Mouse (Mus musculus): Measurements from ENCODE around the gene Zfp449.

Zfp449 gene

GRCm38 (mm10) chrX:56346176-56346931 is at the start of gene Zfp449:
Zfp449 (plus strand) TSS chrX:56346400.
- peak; percentile 93 for DNase-seq (ENCODE audit: low spot score)

GRCm38 (mm10) chrX:56307597-56307996 is 38.6 kb upstream of the Zfp449 start:
- no peak for DNase-seq (ENCODE audit: low spot score)

GRCm38 (mm10) chrX:56312813-56313212 is 33.4 kb upstream of the Zfp449 start:
- no peak for DNase-seq (ENCODE audit: low spot score)

- DNase-seq (ENCODE audit: low spot score), result no peak
Observed at GRCm38 (mm10) chrX:56322096-56322495, 24.1 kb upstream of the Zfp449 start.

- no peak for DNase-seq (ENCODE audit: low spot score)
Observed at GRCm38 (mm10) chrX:56322731-56323130, 23.5 kb upstream of the Zfp449 start.

GRCm38 (mm10) chrX:56332046-56332445 is 14.2 kb upstream of the Zfp449 start:
- peak; percentile 4 for DNase-seq (ENCODE audit: low spot score)

- peak; percentile 47 for DNase-seq (ENCODE audit: low spot score)
Observed at GRCm38 (mm10) chrX:56340305-56340704, 5.9 kb upstream of the Zfp449 start.

GRCm38 (mm10) chrX:56342921-56343320 is 3.3 kb upstream of the Zfp449 start:
- DNase-seq (ENCODE audit: low spot score), result no peak

GRCm38 (mm10) chrX:56346932-56347253 is 693 bp downstream of the Zfp449 start:
- DNase-seq (ENCODE audit: low spot score), result peak; percentile 5

- DNase-seq (ENCODE audit: low spot score), result peak; percentile 69
Observed at GRCm38 (mm10) chrX:56374431-56375128, 28.4 kb downstream of the Zfp449 start, which contains the start of gene Smim10l2a. Smim10l2a (plus strand) TSS chrX:56374586.

GRCm38 (mm10) chrX:56380852-56381251 is 34.7 kb downstream of the Zfp449 start:
- DNase-seq (ENCODE audit: low spot score), result no peak

- peak; percentile 32 for DNase-seq (ENCODE audit: low spot score)
Observed at GRCm38 (mm10) chrX:56384142-56384541, 37.9 kb downstream of the Zfp449 start.

GRCm38 (mm10) chrX:56404646-56405045 is 58.4 kb downstream of the Zfp449 start:
- no peak for DNase-seq (ENCODE audit: low spot score)

GRCm38 (mm10) chrX:56405482-56405881 is 59.3 kb downstream of the Zfp449 start:
- no peak for DNase-seq (ENCODE audit: low spot score)

- DNase-seq (ENCODE audit: low spot score), result no peak
Observed at GRCm38 (mm10) chrX:56406128-56406527, 59.9 kb downstream of the Zfp449 start.

All from embryo, embryonic 10 days (tissue).